Mouse (Mus musculus): ENCODE measurements around the gene Pde8b.

- TF ChIP-seq EP300 (IDR thresholded peaks at IDR 0.05; ENCODE audit: insufficient read depth, low read depth, low read length) (no peak), CTCF (IDR thresholded peaks at IDR 0.05; ENCODE audit: low read depth, low read length) (no peak)
Observed at GRCm38 (mm10) chr13:95087358-95087787, 162.8 kb downstream of the Pde8b start.

Measured in ES-Bruce4 (cell line).